Mouse (Mus musculus) kidney, embryonic 14.5 days (tissue): ENCODE results near the gene Dntt. TPM values are rescaled to one million over a fixed set of nuclear protein-coding genes. Genes with fewer than 3 reads are reported as not detected.
A peak's percentile ranks its signal among the peaks of the same experiment; 100 is the strongest.

Experiments
- ATAC-seq: fragments of 200-750 bp; cut with Nextera tagmentation; 2 replicates; pipeline ENCODE4 v1.8.0; 2017; ENCODE audit warnings: moderate number of reproducible peaks, mild to moderate bottlenecking, moderate TSS enrichment, moderate library complexity; ENCODE audit not compliant: low FRiP score, low TSS enrichment
- H3K27ac ChIP-seq: fragments of 300-500 bp; sonication (generic); 2 replicates; pipeline ENCODE4 v1.5.1; 2014; ENCODE audit warnings: low read depth, mild to moderate bottlenecking, low read length, moderate library complexity, mixed read lengths
- H3K27me3 ChIP-seq: fragments of 300-500 bp; sonication (generic); 2 replicates; pipeline ENCODE4 v1.6.1; 2014; ENCODE audit warnings: mild to moderate bottlenecking, low read length; ENCODE audit not compliant: control insufficient read depth, insufficient read depth
- H3K36me3 ChIP-seq: fragments of 300-500 bp; sonication (generic); 2 replicates; pipeline ENCODE4 v1.6.1; 2014; ENCODE audit warnings: low read length, mixed read lengths; ENCODE audit not compliant: control insufficient read depth, insufficient read depth
- H3K4me1 ChIP-seq: fragments of 300-500 bp; sonication (generic); 2 replicates; pipeline ENCODE4 v1.6.1; 2014; ENCODE audit warnings: low read length, mixed read lengths; ENCODE audit not compliant: control insufficient read depth, insufficient read depth
- H3K4me2 ChIP-seq: fragments of 300-500 bp; sonication (generic); replicated peaks from 2 replicates; pipeline ENCODE4 v1.6.1; 2014; ENCODE audit warnings: low read depth, mild to moderate bottlenecking, low read length
- H3K4me3 ChIP-seq: fragments of 300-500 bp; sonication (generic); 2 replicates; pipeline ENCODE4 v1.5.1; 2014; ENCODE audit warnings: mild to moderate bottlenecking, low read length
- H3K9ac ChIP-seq: fragments of 300-500 bp; sonication (generic); 2 replicates; pipeline ENCODE4 v1.6.1; 2014; ENCODE audit warnings: low read depth, mild to moderate bottlenecking, low read length, moderate library complexity
- H3K9me3 ChIP-seq: fragments of 300-500 bp; sonication (generic); 2 replicates; pipeline ENCODE4 v1.6.1; 2016; ENCODE audit warnings: low read length; ENCODE audit not compliant: control insufficient read depth
- WGBS: fragments of 180-500 bp; shearing (Covaris S2); extraction: QIAGEN DNeasy Blood & Tissue Kit; methylation state at CpG from one replicate; pipeline ENCODE4 v1.1.7; 2014; 5-methylcytosine and 5-hydroxymethylcytosine counted together
- polyA plus RNA-seq: library from polyadenylated mRNA; unstranded; fragments of >200 nt; fragmentation: Nextera tagmentation; extraction: Ambion mirVana; gene quantifications from 2 replicates; pipeline ENCODE4 v1.2.1, GENCODE M21; 2014

Dntt gene
- polyA plus RNA-seq, 1 experiment from 2014 or later, result 0.19 TPM

DNA sequence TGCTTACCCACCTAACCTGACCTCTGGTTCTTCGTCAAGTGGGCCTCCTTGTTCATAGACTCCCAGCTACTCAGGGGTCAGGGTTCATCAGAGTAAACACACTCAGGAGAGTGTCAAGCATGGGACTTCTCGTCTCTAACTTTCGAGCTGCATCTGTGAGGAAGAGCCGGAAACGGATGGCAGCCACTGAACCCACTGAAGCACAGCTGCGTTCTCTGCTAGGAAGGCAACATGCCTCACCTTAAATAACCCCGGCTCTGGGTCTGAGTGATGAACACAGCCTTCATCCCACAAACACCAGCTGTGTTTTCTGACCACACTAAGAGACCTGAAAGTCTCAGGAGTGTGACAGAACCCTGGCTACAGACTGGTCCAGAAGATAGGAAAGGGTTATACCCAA is 10.0 kb downstream of the Dntt start:
- ATAC-seq, result no peak
- Histone ChIP-seq H3K9me3 (no peaks in the 10 kb centered on the region), H3K27me3 (no peaks in the 10 kb centered on the region), H3K9ac (no peak overlapping the region), H3K4me3 (no peak overlapping the region), H3K36me3 (no peaks in the 10 kb centered on the region), H3K4me1 (no peaks in the 10 kb centered on the region), H3K27ac (no peak overlapping the region), H3K4me2 (no peak overlapping the region)
- WGBS, result 69% methylated on average over 7 of the region's 7 CpGs

DNA sequence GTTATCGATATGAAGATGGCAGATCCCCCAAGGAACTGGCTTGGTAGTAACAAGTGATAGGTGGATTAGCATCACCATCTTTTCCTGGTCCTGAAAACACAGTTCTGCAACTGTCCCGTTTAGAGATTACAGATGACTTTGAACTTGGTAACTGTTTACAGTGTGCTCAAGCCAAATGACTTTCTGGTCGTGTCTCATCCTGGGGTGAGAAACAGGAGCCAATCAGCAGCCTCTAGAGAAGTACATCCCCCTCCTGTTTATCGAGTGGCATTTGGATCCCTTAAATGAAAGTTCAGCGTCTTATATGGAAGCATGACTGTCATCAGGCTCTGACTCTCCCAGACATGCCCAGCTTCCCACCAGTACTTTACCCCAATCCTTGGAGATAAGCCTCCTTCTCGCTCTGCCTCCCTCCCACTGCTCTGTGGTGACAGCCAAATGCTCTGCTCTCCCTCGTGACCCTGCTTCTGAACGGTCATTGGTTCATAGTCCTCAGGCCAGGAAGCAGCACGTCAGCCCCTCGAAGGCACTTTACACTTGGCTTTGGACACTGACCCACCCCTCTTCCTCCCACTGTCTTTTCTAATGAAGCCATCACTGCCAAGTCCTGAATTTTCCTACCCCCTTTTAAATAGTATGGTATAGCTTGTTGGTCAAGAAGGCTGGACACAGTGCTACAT is 16.2 kb downstream of the Dntt start:
- H3K27ac ChIP-seq, result no peak overlapping the region
- 0 out of 2 replicates have a peak, but pooled peaks cover 2% of the 10 kb centered on the region for H3K4me1 ChIP-seq
- ATAC-seq, result no peak
- 43% methylated on average over 10 of the region's 10 CpGs for WGBS
- no peaks in the 10 kb centered on the region for H3K36me3 ChIP-seq
- H3K9ac ChIP-seq, result no peak overlapping the region
- H3K4me3 ChIP-seq, result no peak overlapping the region
- no peaks in the 10 kb centered on the region for H3K9me3 ChIP-seq
- H3K27me3 ChIP-seq, result no peaks in the 10 kb centered on the region
- no peak overlapping the region for H3K4me2 ChIP-seq

DNA sequence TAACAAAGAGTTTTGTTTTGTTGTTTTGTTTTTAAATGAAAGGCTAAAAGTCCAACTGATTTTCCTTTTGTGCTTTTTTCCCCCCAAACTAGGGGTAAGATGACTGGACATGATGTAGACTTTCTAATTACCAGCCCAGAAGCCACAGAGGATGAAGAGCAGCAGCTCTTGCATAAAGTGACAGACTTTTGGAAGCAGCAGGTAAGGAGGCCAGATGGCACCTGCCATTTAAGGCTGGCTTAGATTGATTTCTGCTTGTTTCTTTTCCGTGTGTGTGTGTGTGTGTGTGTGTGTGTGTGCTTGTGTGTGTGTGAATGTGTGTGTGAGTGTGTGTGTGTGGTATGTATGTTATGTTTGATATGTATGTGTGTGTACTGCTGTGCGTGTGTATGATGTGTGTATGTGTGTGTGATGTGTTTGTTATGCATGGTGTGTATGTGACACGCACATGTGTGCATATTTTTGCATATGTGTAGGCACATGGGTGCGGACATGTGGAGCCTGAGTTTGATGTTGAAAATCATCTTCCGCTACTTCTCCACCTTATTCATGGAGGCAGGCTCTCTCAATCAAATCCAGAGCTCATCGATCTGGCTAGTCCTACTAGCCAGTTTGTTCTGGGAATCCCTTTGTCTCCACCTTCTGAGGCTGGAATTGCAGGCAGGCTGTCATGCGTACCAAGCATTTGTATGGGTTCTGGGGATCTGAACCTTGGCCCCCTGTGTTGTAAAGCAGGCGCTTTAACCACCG is 18.5 kb downstream of the Dntt start:
- Histone ChIP-seq H3K4me3 (no peak overlapping the region), H3K27ac (no peak overlapping the region), H3K4me2 (no peak overlapping the region), H3K4me1 (0 out of 2 replicates have a peak, but pooled peaks cover 2% of the 10 kb centered on the region), H3K9me3 (no peaks in the 10 kb centered on the region), H3K9ac (no peak overlapping the region), H3K27me3 (no peaks in the 10 kb centered on the region), H3K36me3 (no peaks in the 10 kb centered on the region)
- no peak for ATAC-seq
- 87% methylated on average over 9 of the region's 9 CpGs for WGBS

DNA sequence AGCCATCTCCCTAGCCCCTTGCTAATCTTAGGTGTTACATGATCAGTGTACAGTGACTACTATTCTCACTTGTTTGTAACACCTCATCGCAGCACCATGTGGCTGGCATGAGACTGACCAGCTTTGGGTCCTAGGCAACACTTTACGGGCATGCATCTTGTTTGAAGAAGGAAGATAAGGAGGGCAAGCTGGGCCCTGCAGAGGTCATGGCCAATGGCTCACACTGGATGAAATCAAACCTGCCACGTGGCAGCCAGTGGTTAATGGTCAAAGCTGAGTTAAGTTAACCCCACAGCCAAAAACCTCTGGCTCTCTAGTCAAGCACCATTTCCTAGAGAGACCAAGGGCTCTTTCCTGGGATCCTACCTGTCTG is 19.1 kb downstream of the Dntt start:
- Histone ChIP-seq H3K9me3 (no peaks in the 10 kb centered on the region), H3K36me3 (no peaks in the 10 kb centered on the region), H3K9ac (no peak overlapping the region), H3K27ac (no peak overlapping the region), H3K4me1 (peaks cover 3% of the 10 kb centered on the region; the same call in 1 of the 2 replicates), H3K4me2 (no peak overlapping the region), H3K4me3 (no peak overlapping the region), H3K27me3 (no peaks in the 10 kb centered on the region)
- ATAC-seq, result no peak
- 77% methylated on average over 3 of the region's 3 CpGs for WGBS

DNA sequence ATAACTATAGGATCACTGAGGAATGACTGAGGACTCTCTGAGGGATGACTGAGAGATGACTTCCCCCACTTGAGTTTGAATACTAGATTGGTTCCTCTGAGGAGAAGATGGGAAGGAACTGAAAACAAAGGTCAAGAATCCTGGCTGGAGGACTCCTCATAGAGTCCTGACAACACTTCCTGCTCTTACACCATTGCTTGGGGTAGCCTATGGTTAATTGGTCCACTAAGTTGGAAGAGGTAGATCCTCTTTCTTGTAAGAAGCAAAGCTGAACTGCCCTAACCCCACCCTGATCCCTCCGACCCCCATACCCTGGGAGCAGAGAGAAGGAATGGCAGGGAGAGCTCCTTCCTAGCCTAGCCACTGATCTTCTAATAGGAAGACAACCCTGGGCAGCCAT is 22.6 kb downstream of the Dntt start:
- Histone ChIP-seq H3K4me2 (no peak overlapping the region), H3K9ac (no peak overlapping the region), H3K27me3 (no peaks in the 10 kb centered on the region), H3K4me1 (peaks cover 6% of the 10 kb centered on the region; the same call in 1 of the 2 replicates), H3K9me3 (no peaks in the 10 kb centered on the region), H3K27ac (peak overlapping the region; percentile 65), H3K36me3 (no peaks in the 10 kb centered on the region), H3K4me3 (no peak overlapping the region)
- ATAC-seq, result peak; percentile 39; the same call in 1 of the 2 replicates
- 93% methylated on average over 1 of the region's 1 CpGs for WGBS

DNA sequence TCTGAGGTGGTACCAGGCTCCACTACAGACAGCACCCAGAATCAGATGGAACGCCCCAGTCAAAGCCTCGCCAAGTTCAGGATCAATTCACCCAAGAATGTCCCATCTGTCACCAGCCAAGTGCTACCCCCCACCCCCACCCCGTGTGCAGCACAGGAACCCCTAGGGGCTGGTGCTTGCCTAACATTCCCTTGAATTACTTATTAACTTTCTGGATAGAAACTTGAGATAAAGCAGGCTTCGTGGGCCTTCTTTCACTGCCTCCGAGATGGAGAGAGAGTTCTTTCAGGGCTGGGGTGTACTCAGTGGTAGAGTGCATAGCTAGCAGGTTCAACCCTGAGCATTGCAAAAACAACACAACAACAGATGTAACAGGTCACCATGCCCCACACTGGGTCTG is 23.2 kb downstream of the Dntt start:
- H3K36me3 ChIP-seq, result no peaks in the 10 kb centered on the region
- no peaks in the 10 kb centered on the region for H3K27me3 ChIP-seq
- 53% methylated on average over 5 of the region's 5 CpGs for WGBS
- peak overlapping the region; percentile 65 for H3K27ac ChIP-seq
- peak; percentile 60 for ATAC-seq
- H3K9me3 ChIP-seq, result no peaks in the 10 kb centered on the region
- no peak overlapping the region for H3K4me2 ChIP-seq
- H3K4me3 ChIP-seq, result no peak overlapping the region
- H3K9ac ChIP-seq, result no peak overlapping the region
- peaks cover 6% of the 10 kb centered on the region; the same call in 1 of the 2 replicates for H3K4me1 ChIP-seq

DNA sequence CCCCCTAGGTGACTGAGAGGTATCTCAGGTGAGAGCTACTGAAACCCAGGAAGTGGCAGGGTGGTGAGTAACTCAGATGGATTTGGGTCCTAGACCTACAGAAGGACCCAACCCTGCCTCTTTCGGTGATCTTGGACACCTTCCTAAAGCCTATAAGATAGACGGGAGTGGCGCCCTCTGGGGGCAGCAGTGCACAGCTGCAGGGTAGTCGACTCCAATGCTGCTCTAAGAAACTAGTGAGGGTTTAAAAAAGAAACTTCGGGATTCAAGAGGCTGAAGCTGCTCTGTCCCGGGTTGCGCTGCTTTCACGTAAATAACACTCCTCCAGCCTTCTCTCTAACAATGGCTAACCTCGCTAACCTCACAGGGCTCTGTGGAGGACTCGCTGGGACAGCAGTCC is 24.5 kb downstream of the Dntt start:
- Histone ChIP-seq H3K4me3 (no peak overlapping the region), H3K4me2 (no peak overlapping the region), H3K4me1 (peaks cover 6% of the 10 kb centered on the region; the same call in 1 of the 2 replicates), H3K9me3 (no peaks in the 10 kb centered on the region), H3K36me3 (no peaks in the 10 kb centered on the region), H3K27ac (peak overlapping the region; percentile 44; the same call in 1 of the 2 replicates), H3K9ac (no peak overlapping the region), H3K27me3 (no peaks in the 10 kb centered on the region)
- 41% methylated on average over 10 of the region's 10 CpGs for WGBS
- no peak for ATAC-seq

DNA sequence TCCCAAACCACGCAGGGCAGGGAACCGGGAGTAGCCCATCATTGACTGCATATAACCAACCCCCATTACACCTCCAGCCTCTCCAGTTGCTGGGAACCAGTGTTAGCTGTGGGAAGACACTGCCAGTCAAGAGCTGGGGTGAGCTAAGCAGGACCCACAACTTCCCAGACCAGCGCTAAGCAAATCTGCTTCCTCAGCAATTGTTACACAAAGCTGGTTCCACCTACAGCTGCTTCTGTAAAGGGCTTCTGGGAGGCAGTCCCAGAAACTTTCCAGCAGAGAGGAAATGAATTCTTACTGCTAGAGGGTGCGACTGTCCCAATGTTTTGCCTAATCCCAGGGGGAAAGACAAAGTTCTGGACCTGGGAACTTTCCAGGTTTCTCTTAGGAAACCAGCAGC is 25.6 kb downstream of the Dntt start:
- H3K27me3 ChIP-seq, result no peaks in the 10 kb centered on the region
- no peak overlapping the region for H3K27ac ChIP-seq
- H3K9me3 ChIP-seq, result no peaks in the 10 kb centered on the region
- H3K4me3 ChIP-seq, result no peak overlapping the region
- no peaks in the 10 kb centered on the region for H3K36me3 ChIP-seq
- ATAC-seq, result no peak
- peaks cover 6% of the 10 kb centered on the region; the same call in 1 of the 2 replicates for H3K4me1 ChIP-seq
- H3K9ac ChIP-seq, result no peak overlapping the region
- H3K4me2 ChIP-seq, result no peak overlapping the region
- 65% methylated on average over 4 of the region's 4 CpGs for WGBS

DNA sequence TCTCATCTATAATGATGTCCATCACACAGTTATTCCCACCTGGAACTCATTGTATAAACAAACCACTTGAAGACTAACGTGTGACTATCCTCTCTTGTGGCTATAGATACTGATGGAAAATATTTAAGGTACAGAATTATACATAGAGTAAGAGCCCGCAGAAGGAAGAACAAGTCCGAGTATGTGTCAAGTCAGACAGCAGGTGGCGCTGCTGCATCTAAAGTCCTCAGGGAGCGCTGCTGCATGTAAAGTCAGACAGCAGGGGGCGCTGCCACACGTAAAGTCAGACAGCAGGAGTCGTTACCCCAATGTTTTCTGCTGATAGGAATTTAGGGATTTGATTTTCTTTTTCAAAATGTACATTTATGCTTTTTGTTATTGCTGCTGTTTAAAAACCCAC is 42.4 kb downstream of the Dntt start:
- H3K27ac ChIP-seq, result no peak overlapping the region
- ATAC-seq, result 0 out of 2 replicates have a peak, but pooled peaks have one; percentile 39
- H3K4me3 ChIP-seq, result no peak overlapping the region
- H3K4me2 ChIP-seq, result no peak overlapping the region
- no peaks in the 10 kb centered on the region for H3K36me3 ChIP-seq
- 14% methylated on average over 8 of the region's 8 CpGs for WGBS
- no peak overlapping the region for H3K9ac ChIP-seq
- no peaks in the 10 kb centered on the region for H3K27me3 ChIP-seq
- no peaks in the 10 kb centered on the region for H3K9me3 ChIP-seq
- no peaks in the 10 kb centered on the region for H3K4me1 ChIP-seq
